Mouse (Mus musculus) heart, postnatal 36 days (tissue): Measurements from ENCODE around the gene Gm3460. TPM values are rescaled to one million over a fixed set of nuclear protein-coding genes. Genes with fewer than 3 reads are reported as not detected.
"Not testable (repeated sequence)": the region's sequence is repeated elsewhere in the genome, so short reads cannot be mapped to it uniquely, and the experiment has no call there.

ENCODE experiments used
- DNase-seq, 2 experiments: peaks; one replicate each; pipeline ENCODE4 v3.0.0; 2021 to 2022
- intact Hi-C: fragments of 180-260 bp; cut with DNase I; formaldehyde crosslinking; loops from one replicate; pipeline ENCODE4 v1.15.1; 2025
- total RNA-seq, 2 experiments: library from RNA; stranded (reverse); gene quantifications; 2 replicates each; pipeline ENCODE4 v1.2.3; 2021

Gene Gm3460
- not detected for total RNA-seq

GRCm38 (mm10) chr14:6622318-6622717 lies at the start of gene Gm3460:
Gm3460 (minus strand) TSS chr14:6622418.
- intact Hi-C loops, DNase-seq: not testable (repeated sequence)

- peak; percentile 8 to 19 for DNase-seq
- intact Hi-C loops: not testable (repeated sequence)
These were observed 15.8 kb downstream of the Gm3460 start for GRCm38 (mm10) chr14:6606436-6606835.

DNA sequence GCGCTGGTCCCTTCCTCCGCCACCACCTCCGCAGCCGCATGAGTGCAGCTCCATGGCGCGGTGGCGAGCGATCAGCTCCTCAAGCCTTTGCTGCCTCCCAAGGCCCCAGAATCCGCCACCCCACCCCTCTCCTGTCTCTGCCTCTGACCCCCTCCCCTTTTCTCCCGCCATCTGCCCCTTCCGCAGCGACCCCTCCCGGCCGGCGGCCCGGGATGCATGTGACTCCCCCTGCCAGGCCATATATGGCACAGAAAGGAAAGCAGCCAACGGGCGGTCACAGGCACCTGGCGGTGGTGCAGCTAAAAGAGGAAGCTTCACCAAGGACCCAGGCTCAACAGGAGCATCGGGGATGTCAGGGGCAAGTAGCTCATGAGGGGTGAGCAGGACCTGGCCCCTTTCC lies 17.2 kb downstream of the Gm3460 start:
- peak in 1 of 2 experiments; percentile 1 for DNase-seq
- intact Hi-C loops: not testable (repeated sequence)

DNA sequence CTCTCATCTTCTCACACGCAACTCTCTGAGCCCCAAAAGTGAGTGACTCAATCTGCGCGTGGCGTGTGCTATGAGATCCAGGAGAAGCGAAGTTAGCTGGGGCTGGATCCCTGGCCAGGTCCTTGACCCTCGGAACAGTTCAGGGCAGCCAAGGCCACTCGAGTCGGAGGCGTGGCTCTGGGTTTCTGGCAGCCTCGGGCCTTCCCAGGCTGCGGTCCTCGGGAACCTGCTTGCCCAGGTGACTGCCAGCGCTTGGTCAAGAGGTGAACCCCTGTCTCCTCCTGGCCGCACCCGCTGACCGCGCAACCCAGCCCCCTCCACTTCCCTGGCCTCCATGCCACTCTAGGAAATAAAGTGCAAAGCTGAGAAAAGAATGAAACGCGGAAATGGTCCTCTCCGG lies 17.7 kb downstream of the Gm3460 start:
- intact Hi-C loops: not testable (repeated sequence)
- peak in 1 of 2 experiments; percentile 1 for DNase-seq

DNA sequence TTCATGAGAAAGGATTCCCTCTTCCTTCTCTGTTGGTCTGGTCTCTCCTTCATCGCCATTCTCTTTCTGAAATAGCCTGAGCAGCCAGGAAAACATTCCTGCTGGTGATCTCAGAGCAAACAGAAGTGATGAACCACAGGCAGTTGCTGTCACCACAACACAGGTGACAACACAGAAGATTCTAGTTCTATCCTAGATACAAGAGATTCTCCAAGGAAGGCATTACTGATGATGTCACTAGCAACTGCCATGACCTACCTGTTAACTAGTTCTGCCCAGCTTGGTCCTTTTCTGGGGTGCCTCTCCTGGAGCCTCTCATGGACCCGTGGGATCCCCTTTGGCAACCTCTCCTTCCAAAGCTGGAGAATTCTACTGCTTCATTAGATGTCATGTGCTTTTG lies 31.7 kb downstream of the Gm3460 start, which contains the start of gene Gm3629:
TSS of gene Gm3629 (minus strand) at position 101 of the 400 bp plus-strand sequence.
- intact Hi-C loops, DNase-seq: not testable (repeated sequence)

Other genes with a start within 250 kb of the Gm3460 start
- gene Gm16440, start 232.1 kb downstream of the Gm3460 start, total RNA-seq: not detected
- under 1 TPM in 1 of 2 experiments, not detected in 1; 0.16 TPM for gene Gm3591, start 209.9 kb downstream of the Gm3460 start, total RNA-seq
- not detected for gene Gm3594, start 177.8 kb downstream of the Gm3460 start, total RNA-seq
- gene Gm8356, start 85.1 kb downstream of the Gm3460 start, total RNA-seq: not detected
- under 1 TPM in 1 of 2 experiments, not detected in 1; 0.60 TPM for gene Gm3629, start 31.8 kb downstream of the Gm3460 start, total RNA-seq
- not detected for gene Gm10251, start 61.8 kb upstream of the Gm3460 start, total RNA-seq
- gene Gm8050, start 97.8 kb upstream of the Gm3460 start, total RNA-seq: not detected
- under 1 TPM; 0.30 to 0.50 TPM for gene Gm3636, start 119.9 kb upstream of the Gm3460 start, total RNA-seq
- gene Gm8362, start 152.0 kb upstream of the Gm3460 start, total RNA-seq: not detected
- gene Gm3642, start 217.9 kb upstream of the Gm3460 start, total RNA-seq: not detected